Mouse (Mus musculus) forebrain, embryonic 12.5 days (tissue): Measurements from ENCODE around the gene Lsm14a. TPM values are rescaled to one million over a fixed set of nuclear protein-coding genes. Genes with fewer than 3 reads are reported as not detected.

Experiments used
- ATAC-seq: fragments of 200-750 bp; cut with Nextera tagmentation; 2 replicates; pipeline ENCODE4 v1.8.0; 2017; ENCODE audit warnings: moderate TSS enrichment; ENCODE audit not compliant: low FRiP score
- H3K27ac ChIP-seq: fragments of 300-500 bp; sonication (generic); 2 replicates; pipeline ENCODE4 v1.5.1; 2016; ENCODE audit warnings: mild to moderate bottlenecking
- H3K27me3 ChIP-seq: fragments of 300-500 bp; sonication (generic); 2 replicates; pipeline ENCODE4 v1.6.1; 2016; ENCODE audit warnings: mild to moderate bottlenecking
- H3K36me3 ChIP-seq: fragments of 300-500 bp; sonication (generic); replicated peaks from 2 replicates; pipeline ENCODE4 v1.6.1; 2016; ENCODE audit warnings: mild to moderate bottlenecking
- H3K4me1 ChIP-seq: fragments of 300-500 bp; sonication (generic); 2 replicates; pipeline ENCODE4 v1.6.1; 2016
- H3K4me2 ChIP-seq: fragments of 300-500 bp; sonication (generic); 2 replicates; pipeline ENCODE4 v1.6.1; 2016; ENCODE audit warnings: mild to moderate bottlenecking, moderate library complexity
- H3K4me3 ChIP-seq: fragments of 300-500 bp; sonication (generic); replicated peaks from 2 replicates; pipeline ENCODE4 v1.5.1; 2016; ENCODE audit warnings: mild to moderate bottlenecking
- H3K9ac ChIP-seq: fragments of 300-500 bp; sonication (generic); 2 replicates; pipeline ENCODE4 v1.6.1; 2016; ENCODE audit warnings: mild to moderate bottlenecking
- H3K9me3 ChIP-seq: fragments of 300-500 bp; sonication (generic); 2 replicates; pipeline ENCODE4 v1.6.1; 2016
- WGBS: fragments of 180-500 bp; shearing (Covaris S2); methylation state at CpG from one replicate; pipeline ENCODE4 v1.1.7; 2016; 5-methylcytosine and 5-hydroxymethylcytosine counted together
- polyA plus RNA-seq: library from polyadenylated mRNA; unstranded; fragments of >200 nt; fragmentation: Nextera tagmentation; extraction: Ambion mirVana; gene quantifications from 2 replicates; pipeline ENCODE4 v1.2.1, GENCODE M21; 2016

Gene Lsm14a
- polyA plus RNA-seq, 1 experiment from 2014 or later = 115 TPM

- H3K36me3 ChIP-seq = no peaks in the 10 kb centered on the region
- H3K9me3 ChIP-seq = no peaks in the 10 kb centered on the region
- no peak overlapping the region for H3K4me3 ChIP-seq
- no peak overlapping the region for H3K4me2 ChIP-seq
- WGBS = 83% methylated on average over 4 of the region's 4 CpGs
- no peak overlapping the region for H3K9ac ChIP-seq
- peaks cover 23% of the 10 kb centered on the region for H3K4me1 ChIP-seq
- no peaks in the 10 kb centered on the region for H3K27me3 ChIP-seq
- ATAC-seq = no peak
- H3K27ac ChIP-seq = no peak overlapping the region
These were observed 1.4 kb downstream of the Lsm14a start for GRCm38 (mm10) chr7:34391711-34392110.

- H3K9ac ChIP-seq = no peak overlapping the region
- H3K4me1 ChIP-seq = peaks cover 28% of the 10 kb centered on the region
- 87% methylated on average over 7 of the region's 7 CpGs for WGBS
- no peaks in the 10 kb centered on the region for H3K27me3 ChIP-seq
- H3K27ac ChIP-seq = no peak overlapping the region
- H3K9me3 ChIP-seq = no peaks in the 10 kb centered on the region
- peak overlapping the region; percentile 92; the same call in 1 of the 2 replicates for H3K4me3 ChIP-seq
- ATAC-seq = no peak
- peak overlapping the region; percentile 87 for H3K4me2 ChIP-seq
- H3K36me3 ChIP-seq = no peaks in the 10 kb centered on the region
These were observed 2.3 kb downstream of the Lsm14a start for GRCm38 (mm10) chr7:34390834-34391155.

- Histone ChIP-seq H3K9ac (peak overlapping the region; percentile 99), H3K4me2 (peak overlapping the region; percentile 87), H3K4me3 (peak overlapping the region; percentile 92), H3K36me3 (no peaks in the 10 kb centered on the region), H3K9me3 (no peaks in the 10 kb centered on the region), H3K27ac (peak overlapping the region; percentile 98), H3K4me1 (peaks cover 31% of the 10 kb centered on the region), H3K27me3 (no peaks in the 10 kb centered on the region)
- ATAC-seq = no peak
- WGBS = 13% methylated on average over 18 of the region's 18 CpGs
These were observed 2.8 kb downstream of the Lsm14a start for GRCm38 (mm10) chr7:34390111-34390833.

GRCm38 (mm10) chr7:34389277-34390085 is 3.6 kb downstream of the Lsm14a start:
- Histone ChIP-seq H3K9ac (peak overlapping the region; percentile 99), H3K9me3 (no peaks in the 10 kb centered on the region), H3K4me2 (peak overlapping the region; percentile 87), H3K27me3 (no peaks in the 10 kb centered on the region), H3K4me1 (peaks cover 31% of the 10 kb centered on the region), H3K27ac (peak overlapping the region; percentile 98), H3K36me3 (no peaks in the 10 kb centered on the region), H3K4me3 (peak overlapping the region; percentile 92)
- under 1% methylated on average over 97 of the region's 100 CpGs for WGBS
- peak; percentile 95 for ATAC-seq

- peak overlapping the region; percentile 92 for H3K4me3 ChIP-seq
- peak; percentile 72; the same call in 1 of the 2 replicates for ATAC-seq
- H3K9me3 ChIP-seq = no peaks in the 10 kb centered on the region
These were observed 4.5 kb downstream of the Lsm14a start for GRCm38 (mm10) chr7:34388445-34389276.

GRCm38 (mm10) chr7:34387784-34388444 is 5.2 kb downstream of the Lsm14a start:
- Histone ChIP-seq H3K4me2 (peak overlapping the region; percentile 87), H3K4me1 (peaks cover 39% of the 10 kb centered on the region), H3K9ac (peak overlapping the region; percentile 99), H3K4me3 (peak overlapping the region; percentile 92), H3K36me3 (no peaks in the 10 kb centered on the region), H3K9me3 (no peaks in the 10 kb centered on the region), H3K27ac (no peak overlapping the region), H3K27me3 (no peaks in the 10 kb centered on the region)
- 6% methylated on average over 5 of the region's 5 CpGs for whole genome bisulfite sequencing
- no peak for ATAC-seq

More at GRCm38 (mm10) chr7:34388445-34389276, 4.5 kb downstream of the Lsm14a start:
- WGBS = under 1% methylated on average over 64 of the region's 64 CpGs
- peak overlapping the region; percentile 87 for H3K4me2 ChIP-seq
- no peaks in the 10 kb centered on the region for H3K27me3 ChIP-seq
- peak overlapping the region; percentile 98 for H3K27ac ChIP-seq
- H3K9ac ChIP-seq = peak overlapping the region; percentile 99
- no peaks in the 10 kb centered on the region for H3K36me3 ChIP-seq
- peaks cover 37% of the 10 kb centered on the region for H3K4me1 ChIP-seq

- Histone ChIP-seq H3K36me3 (no peaks in the 10 kb centered on the region; the same call in 1 of the 2 replicates), H3K9me3 (no peaks in the 10 kb centered on the region), H3K27ac (no peak overlapping the region), H3K4me1 (peaks cover 27% of the 10 kb centered on the region), H3K4me3 (no peak overlapping the region), H3K4me2 (no peak overlapping the region), H3K27me3 (no peaks in the 10 kb centered on the region), H3K9ac (no peak overlapping the region)
- ATAC-seq = no peak
- WGBS = 91% methylated on average over 1 of the region's 1 CpGs
These were observed 10.3 kb downstream of the Lsm14a start for GRCm38 (mm10) chr7:34382803-34383202.

- no peak overlapping the region for H3K9ac ChIP-seq
- H3K27ac ChIP-seq = no peak overlapping the region
- no peaks in the 10 kb centered on the region for H3K9me3 ChIP-seq
- H3K4me3 ChIP-seq = no peak overlapping the region
- no peak for ATAC-seq
- H3K36me3 ChIP-seq = no peaks in the 10 kb centered on the region; the same call in 1 of the 2 replicates
- H3K4me2 ChIP-seq = no peak overlapping the region
- 92% methylated on average over 5 of the region's 5 CpGs for WGBS
- H3K4me1 ChIP-seq = peaks cover 16% of the 10 kb centered on the region
- no peaks in the 10 kb centered on the region for H3K27me3 ChIP-seq
These were observed 11.4 kb downstream of the Lsm14a start for GRCm38 (mm10) chr7:34381733-34382132.

GRCm38 (mm10) chr7:34380311-34380710 is 12.8 kb downstream of the Lsm14a start:
- H3K36me3 ChIP-seq = no peaks in the 10 kb centered on the region; the same call in 1 of the 2 replicates
- no peak for ATAC-seq
- no peaks in the 10 kb centered on the region for H3K9me3 ChIP-seq
- no peak overlapping the region for H3K4me3 ChIP-seq
- WGBS = 91% methylated on average over 3 of the region's 3 CpGs
- H3K4me2 ChIP-seq = no peak overlapping the region
- peaks cover 8% of the 10 kb centered on the region for H3K4me1 ChIP-seq
- no peak overlapping the region for H3K9ac ChIP-seq
- no peaks in the 10 kb centered on the region for H3K27me3 ChIP-seq
- H3K27ac ChIP-seq = no peak overlapping the region

GRCm38 (mm10) chr7:34373906-34374305 is 19.2 kb downstream of the Lsm14a start:
- H3K9ac ChIP-seq = no peak overlapping the region
- 88% methylated on average over 1 of the region's 1 CpGs for WGBS

GRCm38 (mm10) chr7:34355629-34356028 is 37.5 kb downstream of the Lsm14a start:
- H3K4me2 ChIP-seq = no peak overlapping the region
- no peaks in the 10 kb centered on the region for H3K4me1 ChIP-seq
- no peak overlapping the region for H3K4me3 ChIP-seq
- H3K9ac ChIP-seq = no peak overlapping the region
- 98% methylated on average over 4 of the region's 4 CpGs for WGBS
- no peaks in the 10 kb centered on the region for H3K9me3 ChIP-seq
- no peaks in the 10 kb centered on the region for H3K27me3 ChIP-seq
- peaks cover 60% of the 10 kb centered on the region for H3K36me3 ChIP-seq
- H3K27ac ChIP-seq = no peak overlapping the region
- no peak for ATAC-seq

More at GRCm38 (mm10) chr7:34373906-34374305, 19.2 kb downstream of the Lsm14a start:
- no peak for ATAC-seq
- Histone ChIP-seq H3K27me3 (no peaks in the 10 kb centered on the region), H3K4me2 (no peak overlapping the region), H3K27ac (no peak overlapping the region), H3K4me3 (no peak overlapping the region), H3K4me1 (no peaks in the 10 kb centered on the region), H3K9me3 (no peaks in the 10 kb centered on the region), H3K36me3 (peaks cover 44% of the 10 kb centered on the region)
